Mouse (Mus musculus) thymus, adult 2 months (tissue): ENCODE results near the gene Cpox.

Source experiments
- CTCF ChIP-seq: fragments of 200-500 bp; IDR thresholded peaks from 2 replicates; pipeline ENCODE4 v1.5.1; 2012; ENCODE audit warnings: mild to moderate bottlenecking, control low read depth, low read length, moderate library complexity, borderline replicate concordance; ENCODE audit not compliant: control insufficient read depth, poor library complexity, insufficient read depth; ENCODE audit errors: extremely low read depth
- POLR2A ChIP-seq: fragments of 200-500 bp; IDR thresholded peaks from 2 replicates; pipeline ENCODE4 v1.6.1; 2012; ENCODE audit warnings: mild to moderate bottlenecking, low read length, control low read depth, moderate library complexity; ENCODE audit not compliant: control insufficient read depth, poor library complexity, insufficient read depth; ENCODE audit errors: extremely low read depth

DNA sequence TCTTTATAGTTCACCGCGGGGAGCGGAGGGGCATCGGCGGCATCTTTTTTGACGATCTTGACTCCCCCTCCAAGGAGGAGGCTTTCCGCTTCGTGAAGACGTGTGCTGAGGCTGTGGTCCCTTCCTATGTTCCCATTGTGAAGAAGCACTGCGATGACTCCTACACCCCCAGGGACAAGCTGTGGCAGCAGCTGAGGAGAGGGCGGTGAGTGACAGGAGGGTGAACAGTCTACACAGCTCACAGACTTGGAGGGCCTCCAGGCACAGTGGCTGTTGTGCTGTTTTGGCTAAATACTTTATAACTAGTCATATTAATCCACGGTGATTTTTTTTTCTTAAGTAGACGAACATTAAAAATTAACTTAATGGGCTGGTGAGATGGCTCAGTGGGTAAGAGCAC lies 5.2 kb downstream of the Cpox start:
- TF ChIP-seq CTCF (no peak), POLR2A (no peak)
